Mouse (Mus musculus) neural tube, embryonic 15.5 days (tissue): Measurements from ENCODE around the gene B230217C12Rik. TPM values are rescaled to one million over a fixed set of nuclear protein-coding genes. Genes with fewer than 3 reads are reported as not detected.

Experiments
- ATAC-seq: fragments of 200-750 bp; cut with Nextera tagmentation; 2 replicates; pipeline ENCODE4 v1.8.0; 2017; ENCODE audit warnings: mild to moderate bottlenecking, moderate TSS enrichment, moderate library complexity; ENCODE audit not compliant: low FRiP score
- H3K27ac ChIP-seq: fragments of 300-500 bp; sonication (generic); replicated peaks from 2 replicates; pipeline ENCODE4 v1.5.1; 2015; ENCODE audit warnings: mild to moderate bottlenecking, inconsistent platforms
- H3K27me3 ChIP-seq: fragments of 300-500 bp; sonication (generic); replicated peaks from 2 replicates; pipeline ENCODE4 v1.6.1; 2015; ENCODE audit warnings: inconsistent platforms
- H3K36me3 ChIP-seq: fragments of 300-500 bp; sonication (generic); 2 replicates; pipeline ENCODE4 v1.6.1; 2015; ENCODE audit warnings: inconsistent platforms
- H3K4me1 ChIP-seq: fragments of 300-500 bp; sonication (generic); 2 replicates; pipeline ENCODE4 v1.6.1; 2015; ENCODE audit warnings: inconsistent platforms
- H3K4me2 ChIP-seq: fragments of 300-500 bp; sonication (generic); 2 replicates; pipeline ENCODE4 v1.6.1; 2015; ENCODE audit warnings: inconsistent platforms, mild to moderate bottlenecking, moderate library complexity
- H3K4me3 ChIP-seq: fragments of 300-500 bp; sonication (generic); replicated peaks from 2 replicates; pipeline ENCODE4 v1.5.1; 2015; ENCODE audit warnings: mild to moderate bottlenecking, inconsistent platforms
- H3K9ac ChIP-seq: fragments of 300-500 bp; sonication (generic); replicated peaks from 2 replicates; pipeline ENCODE4 v1.6.1; 2015; ENCODE audit warnings: mild to moderate bottlenecking, inconsistent platforms
- H3K9me3 ChIP-seq: fragments of 300-500 bp; sonication (generic); replicated peaks from 2 replicates; pipeline ENCODE4 v1.6.1; 2016; ENCODE audit warnings: inconsistent platforms
- WGBS: fragments of 180-500 bp; shearing (Covaris S2); methylation state at CpG from one replicate; pipeline ENCODE4 v1.1.7; 2015; ENCODE audit warnings: mixed read lengths; 5-methylcytosine and 5-hydroxymethylcytosine counted together
- polyA plus RNA-seq: library from polyadenylated mRNA; unstranded; fragments of >200 nt; fragmentation: Nextera tagmentation; extraction: Ambion mirVana; gene quantifications from 2 replicates; pipeline ENCODE4 v1.2.1, GENCODE M21; 2015

The B230217C12Rik gene
- polyA plus RNA-seq, 1 experiment from 2014 or later: 47.2 TPM

- Histone ChIP-seq H3K27ac (no peak overlapping the region), H3K27me3 (no peaks in the 10 kb centered on the region), H3K9ac (no peak overlapping the region), H3K9me3 (no peaks in the 10 kb centered on the region), H3K4me1 (0 out of 2 replicates have a peak, but pooled peaks cover 5% of the 10 kb centered on the region), H3K4me2 (no peak overlapping the region), H3K4me3 (no peak overlapping the region), H3K36me3 (no peaks in the 10 kb centered on the region)
- ATAC-seq: no peak
- WGBS: 96% methylated on average over 4 of the region's 4 CpGs
These were observed 39.8 kb downstream of the B230217C12Rik start for GRCm38 (mm10) chr11:97880362-97880761.

GRCm38 (mm10) chr11:97883542-97883917 lies 43.0 kb downstream of the B230217C12Rik start:
- peak; percentile 69 for ATAC-seq
- Histone ChIP-seq H3K4me1 (0 out of 2 replicates have a peak, but pooled peaks cover 5% of the 10 kb centered on the region), H3K4me3 (peak overlapping the region; percentile 70), H3K9ac (peak overlapping the region; percentile 48), H3K9me3 (no peaks in the 10 kb centered on the region), H3K27me3 (no peaks in the 10 kb centered on the region), H3K27ac (peak overlapping the region; percentile 93), H3K4me2 (peak overlapping the region; percentile 67), H3K36me3 (no peaks in the 10 kb centered on the region)
- 2% methylated on average over 26 of the region's 26 CpGs for WGBS

- Histone ChIP-seq H3K4me1 (0 out of 2 replicates have a peak, but pooled peaks cover 5% of the 10 kb centered on the region), H3K4me2 (peak within 1 kb of the TSS; percentile 67), H3K4me3 (peak within 1 kb of the TSS; percentile 70), H3K27me3 (no peaks in the 10 kb centered on the region), H3K36me3 (no peaks in the 10 kb centered on the region), H3K27ac (peak within 1 kb of the TSS; percentile 93), H3K9ac (peak within 1 kb of the TSS; percentile 53), H3K9me3 (no peaks in the 10 kb centered on the region)
- WGBS: under 1% methylated on average over 37 of the region's 37 CpGs
- peak; percentile 96 for ATAC-seq
These were observed 43.5 kb downstream of the B230217C12Rik start, which contains the start of gene Fbxo47 for GRCm38 (mm10) chr11:97883918-97884600. Fbxo47 (minus strand) TSS chr11:97884154.

- H3K27me3 ChIP-seq: no peaks in the 10 kb centered on the region
- no peaks in the 10 kb centered on the region for H3K9me3 ChIP-seq
- no peaks in the 10 kb centered on the region for H3K36me3 ChIP-seq
- H3K4me3 ChIP-seq: peak overlapping the region; percentile 70
- H3K27ac ChIP-seq: peak overlapping the region; percentile 93
- peak; percentile 20; the same call in 1 of the 2 replicates for ATAC-seq
- peak overlapping the region; percentile 67 for H3K4me2 ChIP-seq
- peak overlapping the region; percentile 53; the same call in 1 of the 2 replicates for H3K9ac ChIP-seq
- 0 out of 2 replicates have a peak, but pooled peaks cover 5% of the 10 kb centered on the region for H3K4me1 ChIP-seq
- 25% methylated on average over 7 of the region's 7 CpGs for WGBS
These were observed 44.1 kb downstream of the B230217C12Rik start for GRCm38 (mm10) chr11:97884601-97885185.

- WGBS: 100% methylated on average over 2 of the region's 2 CpGs
- H3K36me3 ChIP-seq: no peaks in the 10 kb centered on the region
- no peak overlapping the region for H3K9ac ChIP-seq
These were observed 44.8 kb downstream of the B230217C12Rik start for GRCm38 (mm10) chr11:97885296-97885915.

GRCm38 (mm10) chr11:97891821-97892220 lies 51.2 kb downstream of the B230217C12Rik start:
- no peak overlapping the region for H3K4me2 ChIP-seq
- H3K27ac ChIP-seq: no peak overlapping the region
- no peaks in the 10 kb centered on the region for H3K9me3 ChIP-seq
- no peak overlapping the region for H3K4me3 ChIP-seq
- no peaks in the 10 kb centered on the region for H3K36me3 ChIP-seq
- H3K9ac ChIP-seq: no peak overlapping the region
- ATAC-seq: no peak
- H3K27me3 ChIP-seq: no peaks in the 10 kb centered on the region
- H3K4me1 ChIP-seq: no peaks in the 10 kb centered on the region
- WGBS: 85% methylated on average over 5 of the region's 5 CpGs

More at GRCm38 (mm10) chr11:97885296-97885915, 44.8 kb downstream of the B230217C12Rik start:
- Histone ChIP-seq H3K4me3 (no peak overlapping the region), H3K27me3 (no peaks in the 10 kb centered on the region), H3K27ac (no peak overlapping the region), H3K9me3 (no peaks in the 10 kb centered on the region), H3K4me1 (0 out of 2 replicates have a peak, but pooled peaks cover 5% of the 10 kb centered on the region), H3K4me2 (no peak overlapping the region)
- no peak for ATAC-seq

Other genes with a start within 250 kb of the B230217C12Rik start
- 2.1 TPM in 2 replicates for gene Epop, start 211.1 kb upstream of the B230217C12Rik start, polyA plus RNA-seq
- 2.3 and 3.1 TPM in 2 replicates for gene Mllt6, start 177.4 kb upstream of the B230217C12Rik start, polyA plus RNA-seq
- 46.9 and 50.1 TPM in 2 replicates for gene Cisd3, start 155.0 kb upstream of the B230217C12Rik start, polyA plus RNA-seq
- 17.6 and 17.7 TPM in 2 replicates for gene Pcgf2, start 140.3 kb upstream of the B230217C12Rik start, polyA plus RNA-seq
- gene Psmb3, start 137.4 kb upstream of the B230217C12Rik start, polyA plus RNA-seq: 458 and 459 TPM in 2 replicates
- gene Pip4k2b, start 96.1 kb upstream of the B230217C12Rik start, polyA plus RNA-seq: 3.8 and 5.0 TPM in 2 replicates
- 16.2 and 16.4 TPM in 2 replicates for gene Cwc25, start 74.2 kb upstream of the B230217C12Rik start, polyA plus RNA-seq
- 0.63 and 0.88 TPM in 2 replicates for gene 1700001P01Rik, start 64.9 kb upstream of the B230217C12Rik start, polyA plus RNA-seq
- gene Rpl23, start 58.3 kb upstream of the B230217C12Rik start, polyA plus RNA-seq: 314 and 372 TPM in 2 replicates
- gene Lasp1, start 41.8 kb upstream of the B230217C12Rik start, polyA plus RNA-seq: 136 and 143 TPM in 2 replicates
- gene Fbxo47, start 43.4 kb downstream of the B230217C12Rik start, polyA plus RNA-seq: 0.49 and 0.69 TPM in 2 replicates
- 1.1 and 1.8 TPM in 2 replicates for gene Plxdc1, start 145.7 kb downstream of the B230217C12Rik start, polyA plus RNA-seq
- 11.8 and 14.0 TPM in 2 replicates for gene Arl5c, start 155.4 kb downstream of the B230217C12Rik start, polyA plus RNA-seq
- gene Cacnb1, start 182.3 kb downstream of the B230217C12Rik start, polyA plus RNA-seq: 50.9 and 63.0 TPM in 2 replicates
- 655 and 750 TPM in 2 replicates for gene Rpl19, start 185.9 kb downstream of the B230217C12Rik start, polyA plus RNA-seq
- 15.8 and 18.2 TPM in 2 replicates for gene Stac2, start 212.7 kb downstream of the B230217C12Rik start, polyA plus RNA-seq